Mouse (Mus musculus): ENCODE results near the gene Pnkd.

GRCm38 (mm10) chr1:74296477-74296876 is 11.7 kb downstream of the Pnkd start:
- TF ChIP-seq CTCF (IDR thresholded peaks at IDR 0.05; ENCODE audit: control insufficient read depth, insufficient read depth, insufficient read length): no peak
- TF ChIP-seq MYOG (IDR thresholded peaks at IDR 0.05; ENCODE audit: control insufficient read depth, extremely low read depth, insufficient read length): no peak
- no peak for TF ChIP-seq USF1 (IDR thresholded peaks at IDR 0.05; ENCODE audit: low read depth)
- TF ChIP-seq FOSL1 (IDR thresholded peaks at IDR 0.05; ENCODE audit: insufficient read depth, low read length, poor library complexity, severe bottlenecking): no peak

Data from C2C12 (cell line).